Mouse (Mus musculus) heart, embryonic 13.5 days (tissue): ENCODE data around the gene Kri1. TPM values are rescaled to one million over a fixed set of nuclear protein-coding genes. Genes with fewer than 3 reads are reported as not detected.

ENCODE experiments used
- ATAC-seq: fragments of 200-750 bp; cut with Nextera tagmentation; 2 replicates; pipeline ENCODE4 v1.8.0; 2017; ENCODE audit warnings: moderate TSS enrichment; ENCODE audit not compliant: insufficient number of reproducible peaks, low FRiP score, low TSS enrichment; ENCODE audit errors: extremely low read depth
- H3K27ac ChIP-seq: fragments of 300-500 bp; sonication (generic); replicated peaks from 2 replicates; pipeline ENCODE4 v1.5.1; 2015; ENCODE audit warnings: moderate library complexity, mild to moderate bottlenecking, inconsistent platforms
- H3K27me3 ChIP-seq: fragments of 300-500 bp; sonication (generic); replicated peaks from 2 replicates; pipeline ENCODE4 v1.6.1; 2015; ENCODE audit warnings: mild to moderate bottlenecking, inconsistent platforms
- H3K36me3 ChIP-seq: fragments of 300-500 bp; sonication (generic); 2 replicates; pipeline ENCODE4 v1.6.1; 2015; ENCODE audit warnings: mild to moderate bottlenecking, inconsistent platforms
- H3K4me1 ChIP-seq: fragments of 300-500 bp; sonication (generic); 2 replicates; pipeline ENCODE4 v1.6.1; 2015; ENCODE audit warnings: inconsistent platforms
- H3K4me2 ChIP-seq: fragments of 300-500 bp; sonication (generic); 2 replicates; pipeline ENCODE4 v1.6.1; 2015; ENCODE audit warnings: inconsistent platforms, mild to moderate bottlenecking, moderate library complexity
- H3K4me3 ChIP-seq: fragments of 300-500 bp; sonication (generic); 2 replicates; pipeline ENCODE4 v1.5.1; 2015; ENCODE audit warnings: moderate library complexity, mild to moderate bottlenecking, inconsistent platforms
- H3K9ac ChIP-seq: fragments of 300-500 bp; sonication (generic); 2 replicates; pipeline ENCODE4 v1.6.1; 2015; ENCODE audit warnings: inconsistent platforms, mild to moderate bottlenecking, moderate library complexity
- H3K9me3 ChIP-seq: fragments of 300-500 bp; sonication (generic); 2 replicates; pipeline ENCODE4 v1.6.1; 2016; ENCODE audit warnings: inconsistent platforms
- WGBS: fragments of 180-500 bp; shearing (Covaris S2); methylation state at CpG from one replicate; pipeline ENCODE4 v1.1.7; 2015; ENCODE audit warnings: mixed read lengths; 5-methylcytosine and 5-hydroxymethylcytosine counted together
- polyA plus RNA-seq: library from polyadenylated mRNA; unstranded; fragments of >200 nt; fragmentation: Nextera tagmentation; extraction: Ambion mirVana; gene quantifications from 2 replicates; pipeline ENCODE4 v1.2.1, GENCODE M21; 2015

Gene Kri1
- polyA plus RNA-seq, 1 experiment from 2014 or later, result 13.2 TPM

GRCm38 (mm10) chr9:21289337-21289671 is 1.5 kb upstream of the Kri1 start:
- Histone ChIP-seq H3K27me3 (no peaks in the 10 kb centered on the region), H3K4me1 (peaks cover 42% of the 10 kb centered on the region), H3K27ac (peak overlapping the region; percentile 90), H3K36me3 (peaks cover 21% of the 10 kb centered on the region), H3K9me3 (no peaks in the 10 kb centered on the region), H3K4me2 (peak overlapping the region; percentile 84), H3K4me3 (peak overlapping the region; percentile 90), H3K9ac (peak overlapping the region; percentile 79)
- 74% methylated on average over 2 of the region's 2 CpGs for WGBS
- no peak for ATAC-seq

GRCm38 (mm10) chr9:21288404-21289336 is 901 bp upstream of the Kri1 start:
- 63% methylated on average over 13 of the region's 13 CpGs for WGBS
- ATAC-seq, result no peak
- H3K9me3 ChIP-seq, result no peaks in the 10 kb centered on the region
- H3K27me3 ChIP-seq, result no peaks in the 10 kb centered on the region
- H3K4me3 ChIP-seq, result peak overlapping the region; percentile 90
- H3K9ac ChIP-seq, result peak overlapping the region; percentile 79
- peaks cover 27% of the 10 kb centered on the region for H3K36me3 ChIP-seq
- H3K4me1 ChIP-seq, result peaks cover 42% of the 10 kb centered on the region
- peak overlapping the region; percentile 84 for H3K4me2 ChIP-seq
- peak overlapping the region; percentile 90 for H3K27ac ChIP-seq

- Histone ChIP-seq H3K9me3 (no peaks in the 10 kb centered on the region), H3K9ac (peak overlapping the region; percentile 88), H3K27me3 (no peaks in the 10 kb centered on the region), H3K4me2 (peak overlapping the region; percentile 84), H3K4me1 (peaks cover 36% of the 10 kb centered on the region), H3K36me3 (peaks cover 44% of the 10 kb centered on the region), H3K4me3 (peak overlapping the region; percentile 90), H3K27ac (no peak overlapping the region)
- ATAC-seq, result no peak
- 45% methylated on average over 3 of the region's 3 CpGs for WGBS
Observed at GRCm38 (mm10) chr9:21286753-21287152, 1.0 kb downstream of the Kri1 start.

GRCm38 (mm10) chr9:21283994-21284393 is 3.8 kb downstream of the Kri1 start:
- WGBS, result 83% methylated on average over 3 of the region's 3 CpGs
- no peak overlapping the region for H3K4me2 ChIP-seq
- no peaks in the 10 kb centered on the region for H3K27me3 ChIP-seq
- peaks cover 24% of the 10 kb centered on the region for H3K4me1 ChIP-seq
- H3K27ac ChIP-seq, result no peak overlapping the region
- no peak for ATAC-seq
- no peaks in the 10 kb centered on the region for H3K9me3 ChIP-seq
- no peak overlapping the region for H3K4me3 ChIP-seq
- no peak overlapping the region for H3K9ac ChIP-seq
- H3K36me3 ChIP-seq, result peaks cover 70% of the 10 kb centered on the region

GRCm38 (mm10) chr9:21283591-21283990 is 4.2 kb downstream of the Kri1 start:
- Histone ChIP-seq H3K4me3 (no peak overlapping the region), H3K9ac (no peak overlapping the region), H3K27ac (no peak overlapping the region), H3K27me3 (no peaks in the 10 kb centered on the region), H3K9me3 (no peaks in the 10 kb centered on the region), H3K4me1 (peaks cover 21% of the 10 kb centered on the region), H3K4me2 (no peak overlapping the region), H3K36me3 (peaks cover 71% of the 10 kb centered on the region)
- no peak for ATAC-seq
- 86% methylated on average over 5 of the region's 5 CpGs for WGBS

GRCm38 (mm10) chr9:21277776-21278175 is 10.0 kb downstream of the Kri1 start:
- H3K9ac ChIP-seq, result no peak overlapping the region
- WGBS, result 89% methylated on average over 5 of the region's 5 CpGs

GRCm38 (mm10) chr9:21276307-21276706 is 11.5 kb downstream of the Kri1 start:
- Histone ChIP-seq H3K9ac (no peak overlapping the region), H3K27me3 (no peaks in the 10 kb centered on the region), H3K4me2 (no peak overlapping the region), H3K9me3 (no peaks in the 10 kb centered on the region), H3K36me3 (peaks cover 100% of the 10 kb centered on the region), H3K4me1 (peaks cover 26% of the 10 kb centered on the region), H3K27ac (no peak overlapping the region), H3K4me3 (no peak overlapping the region)
- ATAC-seq, result no peak
- 86% methylated on average over 8 of the region's 8 CpGs for WGBS

More at GRCm38 (mm10) chr9:21277776-21278175, 10.0 kb downstream of the Kri1 start:
- H3K36me3 ChIP-seq, result peaks cover 100% of the 10 kb centered on the region
- no peak overlapping the region for H3K4me2 ChIP-seq
- no peak for ATAC-seq
- no peaks in the 10 kb centered on the region for H3K27me3 ChIP-seq
- H3K9me3 ChIP-seq, result no peaks in the 10 kb centered on the region
- H3K4me3 ChIP-seq, result no peak overlapping the region
- no peak overlapping the region for H3K27ac ChIP-seq
- peaks cover 26% of the 10 kb centered on the region for H3K4me1 ChIP-seq

GRCm38 (mm10) chr9:21275727-21276126 is 12.0 kb downstream of the Kri1 start:
- ATAC-seq, result no peak
- 80% methylated on average over 12 of the region's 12 CpGs for WGBS
- no peak overlapping the region for H3K4me3 ChIP-seq

GRCm38 (mm10) chr9:21275013-21275710 is 12.6 kb downstream of the Kri1 start:
- H3K27me3 ChIP-seq, result no peaks in the 10 kb centered on the region
- H3K4me2 ChIP-seq, result no peak overlapping the region
- no peaks in the 10 kb centered on the region for H3K9me3 ChIP-seq
- 72% methylated on average over 7 of the region's 7 CpGs for WGBS
- H3K36me3 ChIP-seq, result peaks cover 100% of the 10 kb centered on the region
- no peak for ATAC-seq
- H3K4me1 ChIP-seq, result peaks cover 26% of the 10 kb centered on the region
- H3K9ac ChIP-seq, result no peak overlapping the region
- peak overlapping the region; percentile 50; the same call in 1 of the 2 replicates for H3K27ac ChIP-seq
- H3K4me3 ChIP-seq, result no peak overlapping the region

More at GRCm38 (mm10) chr9:21275727-21276126, 12.0 kb downstream of the Kri1 start:
- no peaks in the 10 kb centered on the region for H3K9me3 ChIP-seq
- no peak overlapping the region for H3K27ac ChIP-seq
- no peak overlapping the region for H3K9ac ChIP-seq
- H3K4me1 ChIP-seq, result peaks cover 26% of the 10 kb centered on the region
- H3K4me2 ChIP-seq, result no peak overlapping the region
- H3K36me3 ChIP-seq, result peaks cover 100% of the 10 kb centered on the region
- H3K27me3 ChIP-seq, result no peaks in the 10 kb centered on the region

- Histone ChIP-seq H3K27ac (peak overlapping the region; percentile 50), H3K36me3 (peaks cover 100% of the 10 kb centered on the region), H3K4me3 (no peak overlapping the region), H3K4me1 (peaks cover 26% of the 10 kb centered on the region), H3K4me2 (no peak overlapping the region), H3K9me3 (no peaks in the 10 kb centered on the region), H3K9ac (no peak overlapping the region), H3K27me3 (no peaks in the 10 kb centered on the region)
- ATAC-seq, result no peak
- WGBS, result 49% methylated on average over 3 of the region's 3 CpGs
Observed at GRCm38 (mm10) chr9:21274336-21274735, 13.4 kb downstream of the Kri1 start.

GRCm38 (mm10) chr9:21273520-21274228 is 14.1 kb downstream of the Kri1 start:
- H3K4me2 ChIP-seq, result no peak overlapping the region
- H3K4me3 ChIP-seq, result no peak overlapping the region
- H3K9ac ChIP-seq, result no peak overlapping the region; the same call in 1 of the 2 replicates
- H3K36me3 ChIP-seq, result peaks cover 100% of the 10 kb centered on the region
- H3K27ac ChIP-seq, result peak overlapping the region; percentile 50
- peaks cover 23% of the 10 kb centered on the region for H3K4me1 ChIP-seq
- no peak for ATAC-seq
- WGBS, result 62% methylated on average over 7 of the region's 7 CpGs
- H3K9me3 ChIP-seq, result no peaks in the 10 kb centered on the region
- no peaks in the 10 kb centered on the region for H3K27me3 ChIP-seq
